Mouse (Mus musculus) stomach, postnatal 0 days (tissue): ENCODE measurements around the gene Bloc1s2. TPM values are rescaled to one million over a fixed set of nuclear protein-coding genes. Genes with fewer than 3 reads are reported as not detected.
A peak's percentile ranks its signal among the peaks of the same experiment; 100 is the strongest.

Experiments used
- ATAC-seq: fragments of 200-750 bp; cut with Nextera tagmentation; 2 replicates; pipeline ENCODE4 v1.8.0; 2017; ENCODE audit not compliant: low FRiP score, low TSS enrichment
- DNase-seq: peaks from one replicate; pipeline ENCODE4 v3.0.0-alpha.2; 2016; ENCODE audit warnings: low spot score
- H3K27ac ChIP-seq: fragments of 300-500 bp; sonication (generic); replicated peaks from 2 replicates; pipeline ENCODE4 v1.5.1; 2014; ENCODE audit warnings: mild to moderate bottlenecking, control low read depth
- H3K27me3 ChIP-seq: fragments of 300-500 bp; sonication (generic); 2 replicates; pipeline ENCODE4 v1.6.1; 2014; ENCODE audit warnings: low read length; ENCODE audit not compliant: control insufficient read depth, insufficient read depth
- H3K36me3 ChIP-seq: fragments of 300-500 bp; sonication (generic); 2 replicates; pipeline ENCODE4 v1.6.1; 2014; ENCODE audit warnings: low read length, mixed read lengths; ENCODE audit not compliant: control insufficient read depth, insufficient read depth
- H3K4me1 ChIP-seq: fragments of 300-500 bp; sonication (generic); replicated peaks from 2 replicates; pipeline ENCODE4 v1.6.1; 2014; ENCODE audit warnings: antibody characterized with exemption; ENCODE audit not compliant: control insufficient read depth, insufficient read depth
- H3K4me2 ChIP-seq: fragments of 300-500 bp; sonication (generic); replicated peaks from 2 replicates; pipeline ENCODE4 v1.6.1; 2014; ENCODE audit warnings: low read depth, mild to moderate bottlenecking, control low read depth, moderate library complexity
- H3K4me3 ChIP-seq: fragments of 300-500 bp; sonication (generic); 2 replicates; pipeline ENCODE4 v1.5.1; 2014; ENCODE audit warnings: low read depth, low read length, control low read depth
- H3K9ac ChIP-seq: fragments of 300-500 bp; sonication (generic); 2 replicates; pipeline ENCODE4 v1.6.1; 2014; ENCODE audit warnings: mild to moderate bottlenecking, low read length, control low read depth, mixed read lengths
- H3K9me3 ChIP-seq: fragments of 300-500 bp; sonication (generic); 2 replicates; pipeline ENCODE4 v1.6.1; 2016; ENCODE audit warnings: low read length; ENCODE audit not compliant: control insufficient read depth
- CTCF ChIP-seq: IDR thresholded peaks from 2 replicates; pipeline ENCODE4 v1.5.1; 2016; ENCODE audit warnings: antibody characterized with exemption, low read depth, mild to moderate bottlenecking, moderate library complexity
- EP300 ChIP-seq: optimal IDR thresholded peaks from 2 replicates; pipeline ENCODE3; 2016; ENCODE audit warnings: antibody characterized with exemption
- WGBS: fragments of 180-500 bp; shearing (Covaris S2); extraction: QIAGEN DNeasy Blood & Tissue Kit; methylation state at CpG from one replicate; pipeline ENCODE4 v1.1.7; 2014; 5-methylcytosine and 5-hydroxymethylcytosine counted together
- polyA plus RNA-seq: library from polyadenylated mRNA; unstranded; fragments of >200 nt; fragmentation: Nextera tagmentation; extraction: Ambion mirVana; gene quantifications from 2 replicates; pipeline ENCODE4 v1.2.1, GENCODE M21; 2015

Gene Bloc1s2
- polyA plus RNA-seq, 1 experiment from 2014 or later, result 60.3 TPM

- no peak for DNase-seq
- no peaks in the 10 kb centered on the region for H3K9me3 ChIP-seq
- H3K4me3 ChIP-seq, result no peak overlapping the region
- no peaks in the 10 kb centered on the region for H3K4me1 ChIP-seq
- no peak overlapping the region for H3K9ac ChIP-seq
- TF ChIP-seq CTCF, result no peak
- TF ChIP-seq EP300, result no peak
- H3K4me2 ChIP-seq, result no peak overlapping the region
- 72% methylated on average over 5 of the region's 5 CpGs for WGBS
- no peak for ATAC-seq
- H3K36me3 ChIP-seq, result no peaks in the 10 kb centered on the region
- no peaks in the 10 kb centered on the region for H3K27me3 ChIP-seq
- H3K27ac ChIP-seq, result no peak overlapping the region
Measured at GRCm38 (mm10) chr19:44153781-44154180, 7.5 kb upstream of the Bloc1s2 start.

GRCm38 (mm10) chr19:44148991-44149390 lies 2.7 kb upstream of the Bloc1s2 start:
- DNase-seq, result no peak
- no peak overlapping the region for H3K27ac ChIP-seq
- ATAC-seq, result no peak
- no peak overlapping the region for H3K9ac ChIP-seq
- no peaks in the 10 kb centered on the region for H3K27me3 ChIP-seq
- no peaks in the 10 kb centered on the region for H3K36me3 ChIP-seq
- H3K4me2 ChIP-seq, result no peak overlapping the region
- no peaks in the 10 kb centered on the region for H3K9me3 ChIP-seq
- no peak for TF ChIP-seq CTCF
- no peak for TF ChIP-seq EP300
- H3K4me1 ChIP-seq, result peaks cover 4% of the 10 kb centered on the region; the same call in 1 of the 2 replicates
- H3K4me3 ChIP-seq, result no peak overlapping the region
- WGBS, result 71% methylated on average over 2 of the region's 2 CpGs

DNA sequence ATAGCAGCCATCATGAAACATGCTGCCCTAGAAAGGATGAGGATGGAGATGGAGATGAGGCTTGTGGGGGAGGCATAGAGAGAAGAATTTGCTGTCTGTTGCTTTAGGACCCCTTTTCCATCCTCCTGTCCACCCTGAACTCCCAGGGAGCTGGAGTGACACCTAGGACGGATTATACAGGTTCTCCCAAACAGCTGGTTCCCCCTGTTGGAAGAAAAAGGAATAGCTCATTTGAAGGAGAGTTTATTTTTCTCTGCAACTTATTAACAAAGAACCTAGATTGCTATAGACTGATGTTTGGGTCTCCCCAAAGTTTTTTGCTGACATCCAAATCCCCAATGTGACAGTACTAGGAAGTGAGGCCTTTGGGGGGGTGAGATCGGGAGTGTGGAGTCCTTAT lies 2.1 kb upstream of the Bloc1s2 start:
- H3K27me3 ChIP-seq, result no peaks in the 10 kb centered on the region
- H3K9me3 ChIP-seq, result no peaks in the 10 kb centered on the region
- 40% methylated on average over 2 of the region's 2 CpGs for WGBS
- TF ChIP-seq EP300 (no peak), CTCF (peak; percentile 49)
- H3K36me3 ChIP-seq, result no peaks in the 10 kb centered on the region
- ATAC-seq (no peak), DNase-seq (no peak)
- no peak overlapping the region for H3K9ac ChIP-seq
- no peak overlapping the region for H3K27ac ChIP-seq
- H3K4me1 ChIP-seq, result peaks cover 4% of the 10 kb centered on the region; the same call in 1 of the 2 replicates
- H3K4me3 ChIP-seq, result no peak overlapping the region
- no peak overlapping the region for H3K4me2 ChIP-seq

- no peak for ATAC-seq
- H3K27me3 ChIP-seq, result no peaks in the 10 kb centered on the region
- no peak for TF ChIP-seq EP300
- TF ChIP-seq CTCF, result no peak
Measured at GRCm38 (mm10) chr19:44146951-44147350, 705 bp upstream of the Bloc1s2 start.

DNA sequence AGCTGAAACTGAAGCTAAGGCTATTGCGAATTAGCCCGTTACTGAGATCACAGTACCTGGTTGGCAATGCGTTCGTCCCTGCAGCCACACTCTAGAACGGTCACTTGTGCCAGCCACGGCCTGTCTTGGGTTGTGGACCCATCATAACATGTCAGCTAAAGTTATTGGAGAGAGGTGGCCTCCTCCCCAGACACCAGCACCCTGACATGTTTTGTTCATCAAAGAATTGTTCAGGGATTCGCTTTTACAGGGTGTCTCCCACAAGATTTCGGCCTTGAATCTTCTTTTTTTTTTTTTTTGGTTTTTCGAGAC lies 278 bp upstream of the Bloc1s2 start:
- peaks cover 7% of the 10 kb centered on the region; the same call in 1 of the 2 replicates for H3K36me3 ChIP-seq
- H3K4me3 ChIP-seq, result peak overlapping the region; percentile 64
- no peak overlapping the region for H3K27ac ChIP-seq
- ATAC-seq, result no peak
- 58% methylated on average over 9 of the region's 9 CpGs for WGBS
- H3K9ac ChIP-seq, result no peak overlapping the region
- H3K4me2 ChIP-seq, result peak overlapping the region; percentile 85
- peaks cover 4% of the 10 kb centered on the region; the same call in 1 of the 2 replicates for H3K4me1 ChIP-seq
- TF ChIP-seq CTCF, result no peak
- TF ChIP-seq EP300, result no peak
- H3K27me3 ChIP-seq, result no peaks in the 10 kb centered on the region
- H3K9me3 ChIP-seq, result no peaks in the 10 kb centered on the region
- DNase-seq, result no peak

More at GRCm38 (mm10) chr19:44146951-44147350, 705 bp upstream of the Bloc1s2 start:
- no peak overlapping the region for H3K4me2 ChIP-seq
- H3K36me3 ChIP-seq, result 0 out of 2 replicates have a peak, but pooled peaks cover 4% of the 10 kb centered on the region
- no peak overlapping the region for H3K4me3 ChIP-seq
- H3K9ac ChIP-seq, result no peak overlapping the region
- no peak overlapping the region for H3K27ac ChIP-seq
- H3K9me3 ChIP-seq, result no peaks in the 10 kb centered on the region
- DNase-seq, result no peak
- WGBS, result 90% methylated on average over 8 of the region's 8 CpGs
- H3K4me1 ChIP-seq, result peaks cover 4% of the 10 kb centered on the region; the same call in 1 of the 2 replicates

- Histone ChIP-seq H3K4me1 (peaks cover 4% of the 10 kb centered on the region; the same call in 1 of the 2 replicates), H3K27me3 (no peaks in the 10 kb centered on the region), H3K36me3 (peaks cover 7% of the 10 kb centered on the region; the same call in 1 of the 2 replicates), H3K27ac (no peak overlapping the region), H3K4me3 (no peak overlapping the region), H3K4me2 (no peak overlapping the region), H3K9ac (no peak overlapping the region), H3K9me3 (no peaks in the 10 kb centered on the region)
- DNase-seq (no peak), ATAC-seq (no peak)
- no peak for TF ChIP-seq CTCF
- TF ChIP-seq EP300, result no peak
- 75% methylated on average over 9 of the region's 9 CpGs for WGBS
Measured at GRCm38 (mm10) chr19:44144366-44144765, 1.9 kb downstream of the Bloc1s2 start.
